ENCODE assay signal across 17 mouse cellular contexts in genomic region chr12:8109876-8110275, GRCm38 (mm10).
"Had no signal": no experiment of that assay in that cellular context is flagged by ENCODE, and none has a peak within 500 bp of the region (broad histone marks: within the 10 kb centered on the region; RNA-seq: fewer than 3 reads in every experiment).

No protein-coding gene starts in this region.

- ATAC-seq: liver, postnatal 0 days; lung, postnatal 0 days; midbrain, embryonic 15.5 days had no signal

- H3K4me3 ChIP-seq: layer of hippocampus, adult 2 months; limb, embryonic 10.5 days; limb, embryonic 13.5 days; midbrain, embryonic 12.5 days; midbrain, embryonic 15.5 days; neural tube, embryonic 13.5 days had no signal

- DNase-seq: layer of hippocampus, adult 9-11 months; liver; liver, postnatal 0 days; lung, embryonic 14.5 days; thymus, adult 2 months; thymus, postnatal 14 days; thymus, postnatal 4 days had no signal

- H3K27ac ChIP-seq: kidney, postnatal 0 days; layer of hippocampus, adult 2 months; limb, embryonic 10.5 days; limb, embryonic 13.5 days; liver, embryonic 14.5 days; macrophage; midbrain, embryonic 12.5 days; midbrain, embryonic 15.5 days; neural tube, embryonic 13.5 days had no signal

- H3K4me1 ChIP-seq: midbrain, embryonic 12.5 days; midbrain, embryonic 15.5 days; neural tube, embryonic 13.5 days had no signal

- H3K9ac ChIP-seq: limb, embryonic 13.5 days; liver, embryonic 14.5 days; liver, postnatal 0 days; lung, embryonic 14.5 days; midbrain, embryonic 12.5 days; midbrain, embryonic 15.5 days; neural tube, embryonic 13.5 days had no signal

- H3K36me3 ChIP-seq: limb, embryonic 10.5 days; limb, embryonic 13.5 days; midbrain, embryonic 12.5 days; midbrain, embryonic 15.5 days; neural tube, embryonic 13.5 days had no signal

- H3K4me2 ChIP-seq: limb, embryonic 13.5 days; lung, embryonic 14.5 days; midbrain, embryonic 12.5 days; midbrain, embryonic 15.5 days; neural tube, embryonic 13.5 days had no signal

- H3K9me3 ChIP-seq: limb, embryonic 10.5 days; limb, embryonic 13.5 days; midbrain, embryonic 12.5 days; midbrain, embryonic 15.5 days; neural tube, embryonic 13.5 days had no signal

- H3K27me3 ChIP-seq: midbrain, embryonic 12.5 days; midbrain, embryonic 15.5 days; neural tube, embryonic 13.5 days had no signal
